Mouse (Mus musculus): ENCODE data around the gene Hoxd8.

DNA sequence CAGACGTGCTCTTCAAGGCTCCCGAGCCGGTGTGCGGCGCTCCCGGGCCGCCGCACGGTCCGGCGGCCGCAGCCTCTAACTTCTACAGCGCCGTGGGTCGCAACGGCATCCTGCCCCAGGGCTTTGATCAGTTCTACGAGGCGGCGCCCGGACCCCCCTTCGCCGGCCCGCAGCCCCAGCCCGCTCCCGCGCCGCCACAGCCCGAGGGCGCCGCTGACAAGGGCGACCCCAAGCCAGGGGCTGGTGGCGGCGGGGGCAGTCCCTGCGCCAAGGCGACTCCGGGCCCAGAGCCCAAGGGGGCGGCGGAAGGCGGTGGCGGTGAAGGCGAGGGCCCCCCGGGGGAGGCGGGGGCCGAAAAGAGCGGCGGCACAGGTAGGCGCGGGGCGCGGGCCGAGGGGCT lies 21.6 kb upstream of the Hoxd8 start:
- TF ChIP-seq CTCF (IDR thresholded peaks at IDR 0.05; ENCODE audit: control insufficient read depth, insufficient read depth, low read length) (no peak), POLR2A (IDR thresholded peaks at IDR 0.05; ENCODE audit: borderline replicate concordance, control insufficient read depth, low read depth, low read length) (no peak)

Measured in bone marrow, adult 2 months (tissue).